Mouse (Mus musculus) spleen, adult 2 months (tissue): ENCODE results near the gene Gca.

Experiments
- CTCF ChIP-seq: fragments of 200-500 bp; IDR thresholded peaks from 2 replicates; pipeline ENCODE4 v1.5.1; 2011; ENCODE audit warnings: mild to moderate bottlenecking, inconsistent platforms; ENCODE audit not compliant: insufficient read depth, insufficient read length, insufficient replicate concordance; ENCODE audit errors: extremely low read depth
- POLR2A ChIP-seq: fragments of 200-500 bp; IDR thresholded peaks from 2 replicates; pipeline ENCODE4 v1.6.1; 2011; ENCODE audit warnings: low read depth, low read length, inconsistent platforms

- TF ChIP-seq POLR2A = no peak
- TF ChIP-seq CTCF = no peak
These were observed 66.6 kb downstream of the Gca start for GRCm38 (mm10) chr2:62730671-62731070.
